Mouse (Mus musculus) liver, embryonic 14.5 days (tissue): ENCODE data around the gene Med16. TPM values are rescaled to one million over a fixed set of nuclear protein-coding genes. Genes with fewer than 3 reads are reported as not detected.

Experiments used
- ATAC-seq: fragments of 200-750 bp; cut with Nextera tagmentation; 2 replicates; pipeline ENCODE4 v1.8.0; 2017; ENCODE audit warnings: moderate number of reproducible peaks, mild to moderate bottlenecking, moderate library complexity; ENCODE audit not compliant: insufficient read depth
- DNase-seq, 3 experiments: peaks; one replicate each; pipeline ENCODE4 v3.0.0-alpha.2; 2012 to 2013; ENCODE audit warnings: low read depth in 3 of 3, low spot score in 3 of 3
- H3K27ac ChIP-seq: fragments of 300-500 bp; sonication (generic); 2 replicates; pipeline ENCODE4 v1.5.1; 2014; ENCODE audit warnings: moderate library complexity, mild to moderate bottlenecking, control low read depth, inconsistent platforms
- H3K27me3 ChIP-seq: fragments of 300-500 bp; sonication (generic); 2 replicates; pipeline ENCODE4 v1.6.1; 2014; ENCODE audit warnings: mild to moderate bottlenecking, low read length, moderate library complexity; ENCODE audit not compliant: control insufficient read depth, insufficient read depth
- H3K36me3 ChIP-seq: fragments of 300-500 bp; sonication (generic); replicated peaks from 2 replicates; pipeline ENCODE4 v1.6.1; 2014; ENCODE audit warnings: low read depth; ENCODE audit not compliant: control insufficient read depth, insufficient read depth
- H3K4me1 ChIP-seq, 2 experiments: fragments of 200-500 bp in 1 of 2; fragments of 300-500 bp in 1 of 2; sonication (generic) in 1 of 2; replicated peaks; 2 replicates each; pipeline ENCODE4 v1.6.1; 2012 to 2014; ENCODE audit warnings: antibody characterized with exemption in 1 of 2, inconsistent platforms in 1 of 2, low read length in 1 of 2; ENCODE audit not compliant: control insufficient read depth in 2 of 2, insufficient read depth in 2 of 2
- H3K4me2 ChIP-seq: fragments of 300-500 bp; sonication (generic); 2 replicates; pipeline ENCODE4 v1.6.1; 2014; ENCODE audit warnings: low read depth, mild to moderate bottlenecking, control low read depth, moderate library complexity
- H3K4me3 ChIP-seq, 2 experiments: fragments of 200-500 bp in 1 of 2; fragments of 300-500 bp in 1 of 2; sonication (generic) in 1 of 2; 2 replicates each; pipeline ENCODE4 v1.5.1; 2012 to 2014; ENCODE audit warnings: low read depth in 2 of 2, low read length in 2 of 2, mild to moderate bottlenecking in 2 of 2, control low read depth in 1 of 2, inconsistent platforms in 1 of 2, moderate library complexity in 1 of 2; ENCODE audit not compliant: insufficient read depth in 1 of 2
- H3K9ac ChIP-seq: fragments of 300-500 bp; sonication (generic); replicated peaks from 2 replicates; pipeline ENCODE4 v1.6.1; 2014; ENCODE audit warnings: mild to moderate bottlenecking, control low read depth, moderate library complexity
- H3K9me3 ChIP-seq: fragments of 300-500 bp; sonication (generic); 2 replicates; pipeline ENCODE4 v1.6.1; 2016; ENCODE audit warnings: low read length, mixed read lengths; ENCODE audit not compliant: control insufficient read depth
- CTCF ChIP-seq: IDR thresholded peaks from 2 replicates; pipeline ENCODE4 v1.5.1; 2016; ENCODE audit warnings: antibody characterized with exemption, low read depth, control low read depth
- EP300 ChIP-seq: IDR thresholded peaks from 2 replicates; pipeline ENCODE4 v1.6.1; 2016; ENCODE audit warnings: antibody characterized with exemption, low read depth
- WGBS: fragments of 180-500 bp; shearing (Covaris S2); extraction: QIAGEN DNeasy Blood & Tissue Kit; methylation state at CpG from one replicate; pipeline ENCODE4 v1.1.7; 2014; ENCODE audit not compliant: insufficient replicate concordance; 5-methylcytosine and 5-hydroxymethylcytosine counted together
- polyA plus RNA-seq, 2 experiments: library from polyadenylated mRNA; depleted of rRNA in 1 of 2; stranded (reverse) in 1 of 2; unstranded in 1 of 2; fragments of >200 nt; fragmentation: Nextera tagmentation in 1 of 2; extraction: Ambion mirVana in 1 of 2; gene quantifications; 2 replicates each; pipeline versions ENCODE4 v1.2.1 to v1.2.3; 2012 to 2014

Med16 gene
- polyA plus RNA-seq, 2 experiments = 10.0 to 13.3 TPM

DNA sequence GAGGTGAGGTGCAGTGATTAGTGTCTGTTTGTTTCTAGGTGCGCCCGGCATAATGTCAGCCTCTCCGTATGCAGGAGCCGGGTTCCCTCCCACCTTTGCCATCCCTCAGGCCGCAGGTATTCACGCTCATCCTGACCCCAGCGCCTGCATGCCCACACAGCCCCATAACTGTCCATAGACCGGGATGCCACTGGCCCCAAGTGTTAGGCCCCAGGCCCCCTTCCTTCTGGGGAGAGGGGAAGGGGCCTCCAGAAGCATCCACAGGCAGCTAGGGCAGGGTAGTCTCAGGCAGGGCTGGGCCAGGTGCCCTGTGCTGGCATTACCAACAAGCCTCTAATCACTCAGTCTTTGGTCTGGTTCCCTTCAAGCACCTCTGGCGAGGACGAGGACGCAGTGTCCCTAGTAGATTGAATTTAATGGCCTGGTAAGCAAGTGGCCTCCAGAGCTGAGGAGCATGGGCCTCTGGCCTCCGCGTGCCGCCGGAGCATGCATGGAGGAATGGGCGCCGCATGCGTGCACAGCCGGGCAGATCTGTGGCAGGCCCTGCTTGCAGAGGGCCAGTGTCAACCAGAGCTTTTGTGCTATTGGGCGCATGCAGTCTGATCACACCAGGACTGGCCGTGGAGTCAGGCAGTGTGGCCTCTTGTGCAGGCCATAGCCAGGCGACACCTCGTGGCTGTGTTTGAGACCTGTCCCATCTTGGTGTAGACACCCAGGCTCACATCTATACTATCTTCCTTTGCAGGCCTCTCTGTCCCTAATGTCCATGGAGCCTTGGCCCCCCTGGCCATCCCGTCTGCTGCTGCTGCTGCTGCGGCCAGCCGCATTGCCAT is 48.4 kb downstream of the Med16 start:
- H3K9ac ChIP-seq = no peak overlapping the region
- no peaks in the 10 kb centered on the region for H3K9me3 ChIP-seq
- H3K4me3 ChIP-seq = no peak overlapping the region
- peaks cover 8 to 24% of the 10 kb centered on the region in 2 experiments; a peak in 3 of 4 replicates for H3K4me1 ChIP-seq
- H3K27ac ChIP-seq = no peak overlapping the region
- peaks cover 75% of the 10 kb centered on the region for H3K36me3 ChIP-seq
- H3K27me3 ChIP-seq = no peaks in the 10 kb centered on the region
- ATAC-seq (no peak), DNase-seq (no peak)
- TF ChIP-seq EP300 (no peak), CTCF (no peak)
- WGBS = 90% methylated on average over 26 of the region's 26 CpGs
- no peak overlapping the region for H3K4me2 ChIP-seq

DNA sequence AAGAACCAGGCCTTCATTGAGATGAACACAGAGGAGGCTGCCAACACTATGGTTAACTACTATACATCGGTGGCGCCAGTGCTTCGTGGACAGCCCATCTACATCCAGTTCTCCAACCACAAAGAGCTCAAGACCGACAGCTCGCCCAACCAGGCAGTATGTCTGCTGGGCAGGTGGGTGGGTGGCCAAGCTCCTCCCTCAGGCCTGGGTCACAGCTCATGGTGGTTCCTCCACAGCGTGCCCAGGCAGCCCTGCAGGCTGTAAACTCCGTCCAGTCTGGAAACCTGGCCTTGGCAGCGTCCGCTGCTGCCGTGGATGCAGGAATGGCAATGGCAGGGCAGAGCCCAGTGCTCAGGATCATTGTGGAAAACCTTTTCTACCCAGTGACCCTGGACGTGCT is 49.6 kb downstream of the Med16 start:
- no peak for ATAC-seq
- DNase-seq = no peak
- H3K27ac ChIP-seq = no peak overlapping the region
- no peaks in the 10 kb centered on the region for H3K27me3 ChIP-seq
- TF ChIP-seq CTCF (no peak), EP300 (no peak)
- H3K4me2 ChIP-seq = no peak overlapping the region
- whole genome bisulfite sequencing = 88% methylated on average over 11 of the region's 11 CpGs
- H3K9ac ChIP-seq = no peak overlapping the region
- no peak overlapping the region for H3K4me3 ChIP-seq
- no peaks in the 10 kb centered on the region for H3K9me3 ChIP-seq
- peaks cover 75% of the 10 kb centered on the region for H3K36me3 ChIP-seq
- H3K4me1 ChIP-seq = peaks cover 8 to 24% of the 10 kb centered on the region in 2 experiments; a peak in 3 of 4 replicates

DNA sequence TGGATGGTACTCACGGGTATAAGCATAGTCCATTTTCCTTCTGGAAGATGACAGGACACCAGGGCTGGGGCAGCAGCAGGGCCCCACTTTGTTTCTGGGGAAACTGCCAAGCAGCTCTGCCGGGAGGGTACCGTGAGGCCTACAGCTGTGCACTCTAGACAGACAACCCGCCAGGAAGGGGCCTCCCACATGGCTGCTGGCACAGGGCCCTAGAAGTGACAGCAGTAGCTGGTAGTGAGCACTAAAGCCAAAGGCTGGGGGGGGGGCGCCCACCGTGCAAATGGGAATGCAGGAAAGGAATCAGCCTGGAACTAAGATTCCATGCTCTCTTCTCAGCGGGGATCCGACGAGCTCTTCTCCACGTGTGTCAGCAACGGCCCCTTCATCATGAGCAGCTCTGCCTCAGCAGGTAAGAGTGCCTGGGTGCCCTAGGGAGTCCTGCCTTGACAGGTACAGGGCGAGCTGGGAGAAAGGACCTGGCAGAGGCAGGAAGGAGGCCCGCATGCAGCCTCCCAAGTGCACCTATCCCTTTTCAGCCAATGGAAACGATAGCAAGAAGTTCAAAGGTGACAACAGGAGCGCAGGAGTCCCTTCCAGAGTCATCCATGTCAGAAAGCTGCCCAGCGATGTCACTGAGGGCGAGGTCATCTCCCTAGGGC is 50.2 kb downstream of the Med16 start:
- peaks cover 70% of the 10 kb centered on the region for H3K36me3 ChIP-seq
- no peak for DNase-seq
- no peak overlapping the region for H3K27ac ChIP-seq
- H3K9me3 ChIP-seq = no peaks in the 10 kb centered on the region
- 68% methylated on average over 17 of the region's 17 CpGs for WGBS
- no peak overlapping the region for H3K9ac ChIP-seq
- peak overlapping the region; percentile 87 for H3K4me2 ChIP-seq
- TF ChIP-seq CTCF = no peak
- TF ChIP-seq EP300 = no peak
- no peak for ATAC-seq
- peaks cover 8 to 27% of the 10 kb centered on the region in 2 experiments; a peak in 3 of 4 replicates for H3K4me1 ChIP-seq
- no peaks in the 10 kb centered on the region for H3K27me3 ChIP-seq
- no peak overlapping the region for H3K4me3 ChIP-seq

DNA sequence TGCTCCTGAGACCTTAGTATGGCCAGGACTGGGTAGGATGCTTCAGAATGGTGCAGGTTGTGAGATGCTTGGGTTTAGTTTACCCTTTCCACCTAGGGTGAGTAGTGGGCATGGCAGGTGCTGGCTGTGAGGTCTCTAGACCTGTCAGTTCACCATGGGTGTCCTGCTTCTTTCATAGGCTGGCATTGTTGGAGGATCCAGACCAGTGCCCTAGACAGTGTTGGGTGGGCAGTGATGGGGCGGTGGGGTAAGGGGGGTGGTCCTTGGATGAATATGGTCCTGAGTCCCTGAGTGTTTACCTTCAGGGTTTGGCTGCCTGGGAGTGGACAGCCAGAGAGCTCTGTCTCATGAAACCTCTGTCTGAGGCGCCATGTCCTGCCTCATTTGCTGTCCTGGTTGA is 50.8 kb downstream of the Med16 start:
- H3K36me3 ChIP-seq = peaks cover 64% of the 10 kb centered on the region
- TF ChIP-seq CTCF (no peak), EP300 (no peak)
- H3K4me2 ChIP-seq = peak overlapping the region; percentile 87
- no peaks in the 10 kb centered on the region for H3K9me3 ChIP-seq
- DNase-seq (no peak), ATAC-seq (no peak)
- peaks cover 12 to 32% of the 10 kb centered on the region in 2 experiments for H3K4me1 ChIP-seq
- no peaks in the 10 kb centered on the region for H3K27me3 ChIP-seq
- WGBS = 85% methylated on average over 2 of the region's 2 CpGs
- no peak overlapping the region for H3K9ac ChIP-seq
- H3K4me3 ChIP-seq = no peak overlapping the region
- no peak overlapping the region for H3K27ac ChIP-seq

DNA sequence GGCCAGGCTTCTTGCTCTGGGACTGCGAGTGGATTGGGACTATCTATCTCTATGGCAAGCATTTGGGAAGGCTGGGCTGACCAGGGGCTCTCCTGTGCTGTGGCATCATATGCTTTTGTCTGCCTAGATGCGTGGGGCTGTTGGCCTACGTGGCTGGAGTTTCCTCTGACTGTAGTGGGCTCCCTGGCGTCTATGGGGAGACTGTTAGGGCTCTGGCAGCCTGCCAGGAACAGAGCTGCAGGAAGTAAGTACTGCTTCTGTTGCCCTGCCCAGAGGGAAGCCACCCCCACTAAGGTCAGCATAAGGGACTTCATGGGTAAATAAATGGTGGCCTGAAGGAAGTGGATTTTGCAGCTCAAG is 51.3 kb downstream of the Med16 start:
- peak in 1 of 3 experiments; percentile 41 for DNase-seq
- H3K27ac ChIP-seq = no peak overlapping the region
- no peaks in the 10 kb centered on the region for H3K9me3 ChIP-seq
- ATAC-seq = no peak
- no peaks in the 10 kb centered on the region for H3K27me3 ChIP-seq
- H3K36me3 ChIP-seq = peaks cover 59% of the 10 kb centered on the region
- peak overlapping the region; percentile 72 to 80 for H3K4me3 ChIP-seq
- H3K9ac ChIP-seq = peak overlapping the region; percentile 83
- no peak for TF ChIP-seq CTCF
- no peak for TF ChIP-seq EP300
- H3K4me1 ChIP-seq = peaks cover 17 to 37% of the 10 kb centered on the region in 2 experiments
- peak overlapping the region; percentile 87 for H3K4me2 ChIP-seq
- 18% methylated on average over 4 of the region's 4 CpGs for WGBS
